Mouse (Mus musculus) erythroblast, embryonic 14.5 days (primary cell): Measurements from ENCODE around the gene Btbd35f20. TPM values are rescaled to one million over a fixed set of nuclear protein-coding genes. Genes with fewer than 3 reads are reported as not detected.
"Not testable (repeated sequence)": the region's sequence is repeated elsewhere in the genome, so short reads cannot be mapped to it uniquely, and the experiment has no call there.

Experiments
- H3K27me3 ChIP-seq: 2 replicates; pipeline ENCODE4 v1.6.1; 2012; ENCODE audit warnings: inconsistent platforms; ENCODE audit not compliant: control insufficient read depth
- H3K36me3 ChIP-seq: 2 replicates; pipeline ENCODE4 v1.6.1; 2012; ENCODE audit warnings: mild to moderate bottlenecking, inconsistent platforms; ENCODE audit not compliant: control insufficient read depth
- H3K4me1 ChIP-seq: 2 replicates; pipeline ENCODE4 v1.6.1; 2012; ENCODE audit warnings: inconsistent platforms; ENCODE audit not compliant: control insufficient read depth
- H3K4me3 ChIP-seq: replicated peaks from 2 replicates; pipeline ENCODE3; 2012; ENCODE audit warnings: moderate library complexity, mild to moderate bottlenecking, inconsistent platforms
- H3K9me3 ChIP-seq: 2 replicates; pipeline ENCODE4 v1.6.1; 2012; ENCODE audit warnings: low read length, inconsistent platforms, mixed read lengths; ENCODE audit not compliant: control insufficient read depth
- polyA plus RNA-seq: library from polyadenylated mRNA; stranded (reverse); fragments of >175 nt; gene quantifications from 2 replicates; pipeline ENCODE4 v1.2.3, GENCODE M21; 2012

Btbd35f20 gene
- polyA plus RNA-seq = not detected in 2 replicates

GRCm38 (mm10) chrX:4291145-4291544, at the start of gene Btbd35f20:
Gene Btbd35f20 (minus strand): TSS chrX:4291245.
- not testable (repeated sequence) for H3K9me3 ChIP-seq, H3K4me1 ChIP-seq, H3K36me3 ChIP-seq, H3K27me3 ChIP-seq, H3K4me3 ChIP-seq

Other genes with a start within 250 kb of the Btbd35f20 start
- gene Btbd35f28, start 94.7 kb downstream of the Btbd35f20 start, polyA plus RNA-seq = not detected in 2 replicates
- gene Btbd35f17, start 79.4 kb upstream of the Btbd35f20 start, polyA plus RNA-seq = not detected in 2 replicates